Mouse (Mus musculus) urinary bladder, adult 18-20 months (tissue): Measurements from ENCODE around the gene Tnni3k.

Experiments
- DNase-seq, 2 experiments: peaks; one replicate each; pipeline ENCODE4 v3.0.0; 2022; ENCODE audit warnings: low spot score in 2 of 2, mixed read lengths in 2 of 2

The Tnni3k gene

DNA sequence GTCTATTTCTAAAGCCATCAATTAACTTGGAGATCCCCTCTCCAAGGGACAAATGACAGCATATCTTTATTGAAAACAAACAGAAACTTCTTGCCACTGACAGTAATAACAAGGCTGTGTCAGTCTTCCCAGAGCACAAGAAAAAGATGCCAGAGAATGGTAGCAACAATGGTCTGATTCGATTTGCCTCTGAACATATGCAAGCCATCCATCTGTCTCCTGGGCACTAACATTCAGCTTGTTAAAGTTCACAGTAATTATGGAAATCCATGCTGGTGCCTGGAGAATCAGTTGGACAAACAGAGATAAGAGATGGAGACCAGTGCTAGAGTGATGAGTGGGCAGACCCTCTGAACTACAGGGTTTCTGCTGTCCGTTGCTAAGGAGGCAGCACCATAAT is 102.1 kb downstream of the Tnni3k start:
- DNase-seq, result no peak

DNA sequence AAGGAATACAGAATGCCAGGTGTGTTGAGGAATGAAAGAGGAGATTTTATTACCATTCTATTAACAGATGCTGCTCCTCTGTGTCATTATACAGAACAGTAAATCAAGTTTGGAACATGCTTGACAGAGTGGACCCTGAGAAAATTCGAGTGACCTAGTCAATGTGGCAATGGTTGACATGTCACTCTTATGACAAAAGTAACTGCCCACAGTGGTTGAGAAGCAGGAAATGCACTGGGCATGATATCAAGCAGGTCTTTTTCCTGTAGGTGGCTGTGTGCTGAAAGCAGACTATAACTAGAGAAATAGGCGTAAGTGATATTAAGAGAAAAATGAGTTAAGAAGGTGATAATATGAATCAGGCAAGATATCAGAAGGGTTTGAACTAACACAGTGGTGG is 105.7 kb downstream of the Tnni3k start:
- DNase-seq, result no peak

DNA sequence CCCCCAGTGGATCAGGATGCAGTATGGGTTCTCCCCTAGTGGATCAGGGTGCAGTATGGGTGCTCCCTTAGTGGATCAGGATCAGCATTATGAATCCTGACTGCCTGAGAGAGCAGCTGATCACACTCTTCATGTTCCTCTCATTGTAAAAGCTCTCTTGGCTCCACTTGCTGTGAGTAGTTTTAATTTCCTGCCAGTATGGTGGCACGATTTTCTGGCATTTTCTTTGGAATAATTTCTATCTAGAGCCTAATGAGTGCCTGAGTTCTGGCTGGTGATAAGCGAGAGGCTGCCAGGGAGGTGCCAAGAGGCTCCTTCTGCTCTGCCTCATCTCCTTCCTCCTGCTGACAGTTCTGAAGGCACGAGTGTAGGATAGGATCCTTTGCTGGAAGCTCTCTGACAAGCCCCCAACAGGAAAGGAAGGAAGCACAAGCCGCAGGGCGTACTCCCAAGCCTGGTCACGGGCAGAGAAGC is 109.5 kb downstream of the Tnni3k start:
- no peak for DNase-seq

DNA sequence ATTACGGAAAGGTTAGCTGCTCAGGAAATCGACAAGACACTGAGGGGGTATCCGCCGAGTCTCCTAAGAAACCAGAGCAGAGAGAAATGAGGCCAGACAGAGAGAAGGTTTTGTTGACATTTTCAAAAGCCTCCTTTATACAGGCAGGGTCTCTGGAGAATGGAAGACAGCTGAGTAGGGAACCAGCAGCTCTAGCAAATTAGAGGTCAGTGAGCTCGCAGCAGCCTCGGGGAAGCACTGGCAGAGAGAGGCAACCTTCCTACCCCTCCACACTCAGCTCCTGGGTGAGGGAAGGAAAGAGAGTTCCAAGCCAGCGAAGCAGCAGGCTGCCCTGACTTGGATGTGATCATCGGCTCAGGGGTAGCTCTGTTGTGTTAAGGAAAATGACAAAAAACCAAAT is 127.5 kb downstream of the Tnni3k start:
- no peak for DNase-seq

DNA sequence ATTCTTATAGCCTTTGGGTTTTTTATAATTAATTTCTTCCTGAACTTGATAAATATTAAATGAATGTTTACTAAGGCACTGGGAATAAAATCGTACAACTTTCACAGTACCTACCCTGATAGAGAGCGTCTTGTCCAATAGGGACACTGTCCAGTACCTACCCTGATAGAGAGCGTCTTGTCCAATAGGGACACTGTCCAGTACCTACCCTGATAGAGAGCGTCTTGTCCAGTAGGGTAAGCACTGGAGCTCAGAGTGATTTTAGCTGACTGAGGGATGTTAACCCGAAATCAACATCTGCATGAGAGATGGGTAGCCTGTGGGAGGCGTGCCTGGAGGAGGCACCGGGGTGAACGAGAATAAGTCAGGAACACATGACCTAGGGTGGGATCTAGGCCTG is 130.3 kb downstream of the Tnni3k start:
- DNase-seq, result no peak

DNA sequence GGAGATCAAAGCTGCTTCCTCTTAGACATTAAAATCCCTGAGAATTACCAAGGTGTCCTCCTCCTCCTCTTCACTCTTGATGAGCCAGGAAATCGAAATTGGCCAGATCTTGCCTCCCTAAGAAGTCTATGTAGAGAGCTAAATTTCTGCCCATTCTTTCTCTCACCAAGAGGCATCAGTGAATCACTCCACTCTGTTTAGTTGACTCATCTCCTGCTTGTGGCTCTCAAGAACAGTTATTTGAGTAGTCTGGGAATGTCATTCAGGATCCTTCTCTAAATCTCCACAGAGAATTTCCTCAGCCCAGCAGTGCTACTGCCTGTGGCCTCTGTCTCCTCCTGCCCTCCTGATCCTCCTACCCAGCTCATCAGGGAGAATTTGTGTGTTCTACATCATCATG is 139.6 kb downstream of the Tnni3k start:
- DNase-seq, result no peak

DNA sequence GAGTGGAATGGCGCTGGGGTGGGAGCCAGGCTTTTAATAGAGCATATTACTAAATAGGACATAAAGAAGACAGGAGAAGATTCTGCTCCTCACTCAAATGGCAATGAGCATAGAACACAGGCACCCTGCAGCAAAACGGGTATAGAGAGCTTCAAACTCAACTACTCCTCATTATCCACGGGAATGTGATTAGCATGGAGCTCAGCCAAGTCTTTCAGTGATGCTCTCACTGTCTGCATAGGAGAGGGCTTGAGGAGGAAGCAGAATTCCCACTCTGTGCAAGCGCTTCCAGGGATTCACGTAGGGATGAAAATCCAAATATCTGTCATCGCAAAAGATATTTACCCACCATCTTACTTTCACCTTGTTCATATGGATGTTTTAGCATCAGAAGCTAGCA is 141.6 kb downstream of the Tnni3k start:
- DNase-seq, result no peak

DNA sequence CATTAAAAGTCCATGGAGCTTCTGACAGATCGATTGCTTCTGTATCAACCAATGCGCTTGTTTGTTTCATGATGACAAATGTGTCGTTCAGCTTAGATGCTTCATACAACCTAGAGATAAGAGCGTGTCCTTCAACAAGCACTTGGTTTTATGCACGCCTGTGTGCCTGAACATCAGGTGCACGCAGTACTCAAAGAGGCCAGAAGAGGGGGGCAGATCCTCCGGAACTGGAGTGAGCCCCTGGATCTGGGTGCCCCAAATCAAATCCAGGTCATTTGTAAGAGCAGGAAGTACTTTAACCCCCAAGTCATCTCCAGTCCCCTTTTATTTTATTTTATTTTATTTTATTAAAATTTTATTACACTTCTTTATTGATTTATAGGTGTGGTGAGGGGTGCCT is 158.5 kb downstream of the Tnni3k start:
- DNase-seq, result peak in 1 of 2 experiments; percentile 4

DNA sequence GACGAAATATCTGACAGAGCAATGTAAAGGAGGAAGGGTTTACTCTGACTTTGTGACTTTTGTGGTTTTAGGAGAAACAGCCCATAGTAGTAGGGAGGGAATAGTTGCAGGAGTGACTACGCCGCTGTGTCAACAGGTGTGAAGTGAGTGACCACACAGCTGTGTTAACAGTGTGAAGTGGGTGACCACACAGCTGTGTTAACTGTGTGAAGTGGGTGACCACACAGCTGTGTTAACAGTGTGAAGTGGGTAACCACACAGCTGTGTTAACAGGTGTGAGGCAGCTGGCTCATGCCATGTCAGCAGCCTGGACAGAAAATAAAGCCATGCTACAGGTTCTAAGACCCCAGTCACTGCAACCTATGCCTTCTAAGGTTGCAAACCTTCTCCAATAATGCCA is 162.0 kb downstream of the Tnni3k start:
- no peak for DNase-seq

DNA sequence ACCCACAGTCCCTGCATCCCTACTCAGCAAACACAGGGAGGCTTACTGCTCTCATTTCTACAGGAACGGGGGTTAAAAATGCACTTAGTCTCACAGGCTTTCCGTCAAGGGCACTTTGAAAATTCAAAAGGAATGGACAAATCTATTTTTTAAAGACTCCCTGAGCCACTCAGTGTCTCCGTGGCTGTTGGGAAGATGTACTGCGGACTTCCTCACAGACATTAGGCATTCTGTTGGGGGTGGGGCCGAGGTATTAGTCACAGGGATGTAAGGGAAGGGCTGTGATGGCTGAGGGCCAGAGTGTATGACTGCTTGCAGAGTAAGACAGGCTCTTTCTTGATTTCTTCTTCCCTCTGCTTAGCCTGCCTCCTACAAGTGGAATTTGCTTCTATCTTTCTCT is 169.8 kb downstream of the Tnni3k start:
- DNase-seq, result no peak

DNA sequence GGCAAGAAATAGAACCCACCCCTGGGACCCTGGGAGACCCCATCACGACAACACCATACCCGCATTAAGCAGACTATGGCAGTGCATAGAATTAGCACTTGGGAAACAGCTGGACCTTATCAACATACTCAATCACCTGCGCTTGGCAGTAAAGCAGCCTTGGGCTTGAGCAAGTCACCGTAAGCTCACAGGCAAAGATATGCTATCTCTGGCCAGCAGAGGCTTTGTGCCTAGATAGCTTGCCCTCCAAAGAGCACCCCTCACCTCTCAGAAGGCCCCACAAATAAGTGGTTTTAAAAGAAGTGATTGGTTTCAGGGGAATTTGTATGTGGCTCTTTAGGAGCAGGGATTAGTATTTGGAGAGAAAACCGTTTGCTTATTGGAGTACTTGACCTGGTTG is 170.2 kb downstream of the Tnni3k start:
- no peak for DNase-seq

DNA sequence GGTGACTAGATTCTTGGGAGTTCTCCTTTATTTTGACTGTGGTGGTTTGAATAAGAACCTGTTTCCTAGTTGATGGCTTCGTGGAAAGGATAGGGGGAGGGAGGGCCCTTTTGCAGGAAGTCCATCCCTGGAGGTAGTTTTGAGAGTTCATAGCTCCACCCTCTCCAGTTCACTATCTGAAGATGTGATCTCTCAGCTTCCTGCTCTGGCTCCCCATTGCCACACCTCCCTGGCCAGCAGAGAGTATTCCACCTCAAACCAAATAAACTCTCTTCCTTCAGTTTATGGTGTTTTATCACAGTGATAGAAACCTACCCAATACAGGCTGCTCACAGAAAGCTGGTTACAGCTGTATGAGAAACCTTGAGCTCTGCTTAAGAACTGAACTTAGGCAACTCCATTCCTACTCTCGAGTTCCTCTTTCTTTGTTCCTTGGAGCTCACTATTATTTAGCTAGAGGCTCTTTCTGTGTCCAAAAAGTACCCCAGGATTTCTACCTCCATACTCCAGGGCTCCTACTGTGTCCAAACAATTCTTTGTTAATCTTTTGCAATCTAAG is 173.7 kb downstream of the Tnni3k start:
- DNase-seq, result no peak

DNA sequence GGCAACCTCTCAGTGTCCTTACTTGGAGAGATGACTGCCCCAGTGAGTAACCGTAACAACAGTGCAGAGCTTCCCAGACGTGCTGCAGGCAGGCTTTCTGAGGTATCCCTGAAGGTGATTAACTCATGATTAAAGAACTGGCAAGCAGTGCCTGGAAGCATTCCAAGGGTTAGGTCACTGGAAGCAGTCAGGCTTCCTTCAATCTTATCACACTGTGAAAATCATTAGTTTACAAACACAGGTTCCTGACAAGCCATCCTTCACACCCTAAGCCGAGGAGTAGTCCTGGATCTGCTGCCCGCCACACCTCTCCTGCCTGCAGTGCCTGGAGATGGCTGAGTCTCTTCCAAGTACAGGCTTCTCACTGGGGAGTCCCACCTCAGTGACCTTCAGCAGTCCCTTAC is 174.7 kb downstream of the Tnni3k start:
- no peak for DNase-seq

DNA sequence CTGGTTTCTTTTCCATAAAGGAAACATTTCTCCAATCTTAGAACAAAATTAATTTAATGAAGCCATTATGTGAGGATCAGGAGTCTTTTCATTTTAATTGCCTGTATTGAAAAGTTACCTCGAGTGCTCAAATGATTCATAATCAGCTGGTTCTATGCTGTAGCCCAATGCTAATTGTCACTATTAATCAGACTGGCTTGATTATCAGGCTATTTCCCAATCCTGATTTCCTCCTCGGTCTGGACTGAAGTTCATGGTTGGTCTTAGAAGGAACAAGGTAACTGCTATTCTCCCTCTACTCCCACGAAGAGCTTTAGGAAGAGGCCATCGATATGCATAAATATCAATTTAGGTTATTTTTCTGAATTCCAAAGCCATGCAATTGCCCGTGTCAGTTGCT is 175.1 kb downstream of the Tnni3k start:
- no peak for DNase-seq

DNA sequence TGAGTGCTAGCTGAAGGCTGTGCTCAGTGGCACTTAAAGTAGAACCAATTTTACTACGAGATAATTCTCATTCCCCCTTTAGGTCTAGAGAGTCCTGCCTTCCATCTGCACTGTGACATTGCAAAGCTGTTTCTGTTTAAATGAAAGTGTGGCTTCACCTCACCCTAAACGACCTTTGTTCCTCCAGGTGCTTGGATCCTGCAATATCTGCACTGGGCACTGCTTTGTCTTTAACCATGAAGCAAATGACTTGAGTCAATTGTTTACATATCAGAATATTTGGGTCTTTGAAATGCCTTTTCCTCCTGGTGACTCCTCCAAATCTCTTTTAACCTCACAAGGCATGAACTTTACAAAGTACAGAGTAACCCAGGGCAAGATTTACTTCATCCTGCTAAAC is 175.7 kb downstream of the Tnni3k start:
- no peak for DNase-seq

DNA sequence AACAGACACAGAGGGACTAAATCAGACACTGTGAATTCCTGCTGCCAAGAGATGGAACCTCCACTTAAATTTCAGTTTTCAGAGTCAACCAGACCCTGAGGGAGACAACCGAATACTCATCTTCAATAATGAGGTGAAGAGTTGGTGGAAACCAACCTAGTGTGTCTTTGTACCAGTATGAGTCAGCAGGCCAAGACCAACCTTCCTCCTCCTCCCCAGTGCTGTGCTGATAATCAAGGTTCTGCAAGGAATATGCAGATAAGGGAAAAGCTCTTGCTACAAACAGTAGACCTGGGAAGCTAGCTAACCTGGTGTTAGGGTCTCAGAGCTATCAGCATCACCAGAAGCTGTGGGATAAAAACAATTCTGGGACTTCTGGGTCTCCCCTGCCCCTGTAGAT is 176.1 kb downstream of the Tnni3k start:
- no peak for DNase-seq

DNA sequence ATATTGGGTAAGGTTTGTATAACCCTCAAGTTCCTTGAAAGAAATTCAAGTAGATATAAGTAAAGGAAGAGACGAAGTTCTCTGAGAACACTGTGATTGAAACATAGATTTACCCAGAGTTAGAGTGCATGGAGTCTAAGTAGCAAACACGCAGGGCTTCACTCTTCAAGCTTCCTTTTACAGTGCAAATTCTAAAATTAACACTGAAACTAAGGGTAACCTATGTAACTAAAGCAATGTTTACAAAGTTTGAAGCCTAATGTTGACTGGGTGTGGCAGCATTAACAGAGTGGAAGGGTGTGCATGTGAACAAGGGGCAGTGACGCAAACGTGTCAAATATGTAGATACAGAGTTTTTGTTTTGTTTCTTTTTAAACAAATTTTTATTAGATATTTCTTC is 186.4 kb downstream of the Tnni3k start:
- DNase-seq, result no peak

DNA sequence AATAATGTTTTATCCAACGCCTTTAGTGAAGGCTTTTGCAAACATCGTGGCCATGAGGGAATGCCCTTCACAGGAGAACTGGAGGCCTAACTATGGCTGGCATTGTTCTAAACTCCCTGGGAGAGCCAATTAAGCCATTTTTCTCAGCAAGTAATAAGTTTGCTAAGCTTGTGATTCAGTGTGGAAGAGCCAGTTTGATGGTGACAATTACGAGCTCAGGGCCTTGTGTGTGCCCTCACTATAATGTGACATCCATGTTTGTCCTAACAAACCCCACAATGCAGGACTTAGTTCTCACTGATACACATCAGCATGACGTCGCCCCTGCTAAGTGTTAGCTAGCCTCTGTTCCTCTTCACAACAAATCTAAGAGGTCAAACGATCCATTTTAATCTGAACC is 193.3 kb downstream of the Tnni3k start:
- no peak for DNase-seq

DNA sequence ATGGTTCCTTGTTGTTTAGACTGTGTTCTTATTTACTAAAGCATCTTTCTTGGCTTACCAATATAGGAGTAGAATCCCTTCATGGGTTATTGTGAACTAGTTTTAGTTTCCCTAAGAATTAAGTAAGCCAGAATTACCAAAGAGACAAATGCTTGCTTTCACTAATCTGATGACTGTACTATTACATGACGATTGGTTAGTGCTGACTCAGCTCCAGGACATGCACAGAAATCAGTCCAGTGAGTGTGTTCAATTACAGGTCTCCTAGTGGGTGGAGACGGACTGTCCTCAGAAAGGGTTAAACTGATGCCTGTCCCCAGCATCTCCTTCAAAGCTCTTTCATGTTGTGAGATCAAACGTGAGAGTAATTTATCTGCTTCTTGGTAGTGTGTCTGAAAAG is 195.5 kb downstream of the Tnni3k start:
- DNase-seq, result no peak

DNA sequence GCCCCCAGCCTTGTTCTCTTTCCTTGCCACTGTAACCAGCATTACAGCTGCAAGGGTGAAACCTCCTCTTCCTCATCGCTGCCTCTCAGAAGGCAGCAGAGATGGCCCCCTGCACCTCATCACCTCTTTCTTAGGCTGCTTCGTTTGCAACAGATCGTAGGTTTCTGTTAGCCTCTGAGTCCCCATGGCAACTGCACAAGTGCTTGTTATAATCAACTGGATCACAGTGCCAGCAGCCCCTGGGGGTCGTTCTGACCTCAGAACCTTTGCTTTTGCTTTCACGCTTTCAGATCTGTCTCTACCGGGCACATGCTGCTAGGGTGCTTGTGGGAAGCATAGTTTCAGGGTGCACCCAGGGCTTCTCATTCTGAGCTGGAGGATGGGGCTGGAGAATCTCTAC is 201.9 kb downstream of the Tnni3k start:
- DNase-seq, result no peak

DNA sequence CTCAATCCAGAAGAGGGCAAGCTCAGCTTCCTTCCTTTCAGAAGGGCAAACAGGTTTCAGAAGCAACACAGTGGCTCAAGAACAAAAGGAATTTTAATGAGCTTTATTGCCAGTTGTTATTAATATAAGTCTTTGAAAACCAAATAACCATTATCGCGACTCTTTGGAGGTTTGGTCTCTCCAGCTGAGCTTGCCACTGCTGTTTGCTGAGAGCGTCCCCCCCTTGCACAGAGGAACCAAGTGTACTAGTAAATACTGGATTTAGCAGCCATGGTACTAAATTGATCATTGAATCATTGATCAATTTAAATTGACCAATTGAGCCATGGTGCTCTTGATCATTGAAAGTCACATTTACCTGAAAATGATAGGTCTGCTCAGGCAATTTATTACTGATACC is 202.9 kb downstream of the Tnni3k start:
- no peak for DNase-seq

DNA sequence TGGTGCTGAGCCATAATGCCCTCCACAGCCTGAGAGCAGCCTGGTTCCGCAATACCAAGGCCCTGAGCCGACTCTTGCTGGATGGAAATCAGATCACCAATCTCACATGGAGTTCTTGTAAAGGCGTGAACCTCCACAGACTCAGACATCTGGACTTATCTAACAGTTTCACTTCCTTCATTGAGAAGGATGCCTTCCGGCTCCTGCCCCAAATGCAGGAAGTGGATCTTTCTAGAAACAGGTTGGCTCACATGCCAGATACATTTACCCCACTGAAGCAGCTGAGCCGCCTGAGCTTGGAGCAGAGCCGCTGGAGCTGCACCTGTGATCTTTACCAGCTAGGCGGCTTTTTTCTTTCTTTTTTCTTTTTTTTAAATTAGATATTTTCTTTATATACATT is 213.0 kb downstream of the Tnni3k start:
- no peak for DNase-seq

DNA sequence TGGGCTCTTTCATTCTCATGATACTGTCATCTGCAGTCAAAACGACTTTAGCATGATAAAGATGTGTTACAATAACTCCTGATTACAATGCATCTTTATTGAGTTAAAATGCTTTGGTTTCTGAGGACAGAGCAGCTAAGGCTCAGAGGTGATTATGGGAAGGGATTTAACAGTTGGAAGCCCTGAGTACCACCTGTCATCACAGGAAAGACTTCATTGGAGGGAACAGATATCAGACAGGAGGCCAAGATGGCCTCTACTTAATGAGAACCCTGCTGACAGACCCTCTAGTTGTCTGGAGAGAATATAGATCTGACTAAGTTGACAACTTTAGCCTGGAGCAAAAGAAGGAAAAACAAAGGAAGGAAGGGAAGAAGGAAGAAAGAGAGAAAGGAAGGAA is 214.1 kb downstream of the Tnni3k start:
- no peak for DNase-seq

DNA sequence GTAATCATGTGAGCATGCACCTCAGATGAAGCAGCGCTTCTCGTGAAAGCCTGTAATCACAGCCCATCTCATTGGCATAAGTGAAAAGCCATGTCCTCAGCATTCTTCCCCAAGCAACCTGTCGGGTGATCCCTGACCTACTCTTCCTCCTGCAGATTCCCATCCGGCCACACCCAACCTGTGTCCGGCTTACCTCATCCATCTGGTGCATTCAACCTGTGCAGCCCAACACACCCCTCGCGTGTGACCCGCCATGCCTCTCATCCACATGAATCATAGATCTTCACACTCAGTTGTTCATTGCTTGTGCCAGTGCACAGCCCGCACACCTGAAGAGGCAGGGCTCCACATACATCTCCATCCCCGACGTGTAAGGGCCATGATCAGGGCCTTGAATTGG is 217.3 kb downstream of the Tnni3k start:
- DNase-seq, result no peak

DNA sequence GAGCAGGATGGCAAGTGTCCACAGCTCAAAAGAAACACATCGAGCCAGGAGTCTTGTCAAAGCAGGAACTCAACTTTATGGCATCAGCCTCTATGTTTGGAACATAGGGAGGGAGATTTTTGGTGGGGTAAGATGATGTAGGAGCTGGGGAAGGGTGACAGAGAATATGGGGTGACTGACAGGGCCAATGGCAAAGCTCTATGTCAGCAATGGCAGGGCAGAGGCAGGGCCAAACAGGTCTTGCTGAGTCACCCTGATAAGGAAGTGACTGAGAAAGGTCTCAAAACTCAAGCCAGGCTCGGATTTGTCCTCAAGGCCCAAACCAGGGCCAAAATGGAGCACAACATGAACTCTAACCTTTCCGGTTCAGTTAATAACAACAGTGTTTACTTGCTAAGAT is 219.1 kb downstream of the Tnni3k start:
- DNase-seq, result no peak
